Mouse (Mus musculus): Measurements from ENCODE around the gene Rpap3. TPM values are rescaled to one million over a fixed set of nuclear protein-coding genes. Genes with fewer than 3 reads are reported as not detected.

Rpap3 gene
- polyA plus RNA-seq, 1 experiment = 7.0 TPM

DNA sequence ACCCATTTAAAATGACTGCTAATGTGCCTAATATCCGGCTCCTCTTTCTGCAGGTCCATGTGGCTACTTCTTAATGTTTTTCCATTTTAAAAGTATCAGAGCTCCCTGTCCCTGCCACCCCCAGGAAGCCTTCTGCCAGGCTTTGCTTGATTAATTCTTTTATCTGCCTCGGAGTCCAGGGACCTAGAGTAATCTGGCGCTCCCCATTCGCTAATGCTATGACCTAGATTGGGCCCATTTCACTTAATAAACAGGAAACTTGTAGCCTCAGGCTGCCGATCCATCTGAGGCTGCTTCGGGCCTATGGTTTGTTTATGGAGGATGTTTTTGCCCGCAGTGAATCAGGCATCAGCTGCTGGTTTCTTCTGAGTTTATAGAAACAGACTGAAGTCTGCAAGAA lies 59.2 kb downstream of the Rpap3 start:
- DNase-seq (ENCODE audit: low read depth) = no peak

- no peak for DNase-seq (ENCODE audit: low read depth)
Observed at GRCm38 (mm10) chr15:97643986-97644385, 61.6 kb downstream of the Rpap3 start.

Other genes with a start within 250 kb of the Rpap3 start
- gene Endou, start 25.5 kb upstream of the Rpap3 start, polyA plus RNA-seq (2012; rRNA removed) = 2.9 and 3.2 TPM in 2 replicates
- gene Rapgef3, start 62.1 kb upstream of the Rpap3 start, polyA plus RNA-seq (2012; rRNA removed) = 60.8 and 102 TPM in 2 replicates
- 151 and 229 TPM in 2 replicates for gene Slc48a1, start 72.7 kb upstream of the Rpap3 start, polyA plus RNA-seq (2012; rRNA removed)
- 87.1 and 89.1 TPM in 2 replicates for gene Hdac7, start 138.7 kb upstream of the Rpap3 start, polyA plus RNA-seq (2012; rRNA removed)
- 2.2 and 2.6 TPM in 2 replicates for gene Vdr, start 204.8 kb upstream of the Rpap3 start, polyA plus RNA-seq (2012; rRNA removed)

All from gonadal fat pad, adult 2 months (tissue).